Comparison of ENCODE assay signal across 1 mouse cellular context in the genomic region with DNA sequence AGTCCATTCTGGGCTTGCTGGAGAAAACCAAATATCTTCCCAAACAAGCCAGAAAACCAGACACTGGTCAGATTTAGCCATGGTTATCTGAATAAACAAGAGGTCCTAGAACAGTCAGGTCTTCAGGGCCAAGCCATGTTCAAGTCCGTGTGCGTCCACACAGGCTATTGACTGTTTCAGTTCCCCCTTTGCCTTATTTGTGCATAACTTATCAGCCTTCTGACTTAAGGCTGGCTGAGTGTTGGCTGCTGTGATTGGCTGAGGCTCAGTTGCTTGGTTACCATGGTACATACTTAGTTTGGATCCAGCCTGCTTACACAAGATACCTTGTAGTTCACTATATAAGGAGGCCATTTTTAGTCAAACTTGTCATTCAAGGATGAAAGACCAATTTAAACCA.
TF ChIP-seq lines count a peak whose summit lies in the region.

No protein-coding gene starts in this region.

TF ChIP-seq in CH12.LX, 34 proteins besides CTCF, POLR2A, EP300 and RAD21 (continued from another document):
- peak; percentile 41; the same call in 1 of the 2 replicates for TF ChIP-seq TCF12 (IDR thresholded peaks at IDR 0.05; ENCODE audit: low read depth, low read length)
